Mouse (Mus musculus) liver, embryonic 14.5 days (tissue): Measurements from ENCODE around the gene Mettl8. TPM values are rescaled to one million over a fixed set of nuclear protein-coding genes. Genes with fewer than 3 reads are reported as not detected.

Source experiments
- ATAC-seq: fragments of 200-750 bp; cut with Nextera tagmentation; 2 replicates; pipeline ENCODE4 v1.8.0; 2017; ENCODE audit warnings: moderate number of reproducible peaks, mild to moderate bottlenecking, moderate library complexity; ENCODE audit not compliant: insufficient read depth
- DNase-seq, 3 experiments: peaks; one replicate each; pipeline ENCODE4 v3.0.0-alpha.2; 2012 to 2013; ENCODE audit warnings: low read depth in 3 of 3, low spot score in 3 of 3
- H3K27ac ChIP-seq: fragments of 300-500 bp; sonication (generic); 2 replicates; pipeline ENCODE4 v1.5.1; 2014; ENCODE audit warnings: moderate library complexity, mild to moderate bottlenecking, control low read depth, inconsistent platforms
- H3K27me3 ChIP-seq: fragments of 300-500 bp; sonication (generic); 2 replicates; pipeline ENCODE4 v1.6.1; 2014; ENCODE audit warnings: mild to moderate bottlenecking, low read length, moderate library complexity; ENCODE audit not compliant: control insufficient read depth, insufficient read depth
- H3K36me3 ChIP-seq: fragments of 300-500 bp; sonication (generic); replicated peaks from 2 replicates; pipeline ENCODE4 v1.6.1; 2014; ENCODE audit warnings: low read depth; ENCODE audit not compliant: control insufficient read depth, insufficient read depth
- H3K4me1 ChIP-seq, 2 experiments: fragments of 200-500 bp in 1 of 2; fragments of 300-500 bp in 1 of 2; sonication (generic) in 1 of 2; replicated peaks; 2 replicates each; pipeline ENCODE4 v1.6.1; 2012 to 2014; ENCODE audit warnings: antibody characterized with exemption in 1 of 2, inconsistent platforms in 1 of 2, low read length in 1 of 2; ENCODE audit not compliant: control insufficient read depth in 2 of 2, insufficient read depth in 2 of 2
- H3K4me2 ChIP-seq: fragments of 300-500 bp; sonication (generic); 2 replicates; pipeline ENCODE4 v1.6.1; 2014; ENCODE audit warnings: low read depth, mild to moderate bottlenecking, control low read depth, moderate library complexity
- H3K4me3 ChIP-seq, 2 experiments: fragments of 200-500 bp in 1 of 2; fragments of 300-500 bp in 1 of 2; sonication (generic) in 1 of 2; 2 replicates each; pipeline ENCODE4 v1.5.1; 2012 to 2014; ENCODE audit warnings: low read depth in 2 of 2, low read length in 2 of 2, mild to moderate bottlenecking in 2 of 2, control low read depth in 1 of 2, inconsistent platforms in 1 of 2, moderate library complexity in 1 of 2; ENCODE audit not compliant: insufficient read depth in 1 of 2
- H3K9ac ChIP-seq: fragments of 300-500 bp; sonication (generic); replicated peaks from 2 replicates; pipeline ENCODE4 v1.6.1; 2014; ENCODE audit warnings: mild to moderate bottlenecking, control low read depth, moderate library complexity
- H3K9me3 ChIP-seq: fragments of 300-500 bp; sonication (generic); 2 replicates; pipeline ENCODE4 v1.6.1; 2016; ENCODE audit warnings: low read length, mixed read lengths; ENCODE audit not compliant: control insufficient read depth
- CTCF ChIP-seq: IDR thresholded peaks from 2 replicates; pipeline ENCODE4 v1.5.1; 2016; ENCODE audit warnings: antibody characterized with exemption, low read depth, control low read depth
- EP300 ChIP-seq: IDR thresholded peaks from 2 replicates; pipeline ENCODE4 v1.6.1; 2016; ENCODE audit warnings: antibody characterized with exemption, low read depth
- WGBS: fragments of 180-500 bp; shearing (Covaris S2); extraction: QIAGEN DNeasy Blood & Tissue Kit; methylation state at CpG from one replicate; pipeline ENCODE4 v1.1.7; 2014; ENCODE audit not compliant: insufficient replicate concordance; 5-methylcytosine and 5-hydroxymethylcytosine counted together
- polyA plus RNA-seq, 2 experiments: library from polyadenylated mRNA; depleted of rRNA in 1 of 2; stranded (reverse) in 1 of 2; unstranded in 1 of 2; fragments of >200 nt; fragmentation: Nextera tagmentation in 1 of 2; extraction: Ambion mirVana in 1 of 2; gene quantifications; 2 replicates each; pipeline versions ENCODE4 v1.2.1 to v1.2.3; 2012 to 2014

The Mettl8 gene
- polyA plus RNA-seq, 2 experiments: 5.3 to 9.7 TPM

GRCm38 (mm10) chr2:71090660-71091445, 35.5 kb upstream of the Mettl8 start:
- Histone ChIP-seq H3K4me3 (no peak overlapping the region), H3K9me3 (no peaks in the 10 kb centered on the region), H3K9ac (no peak overlapping the region), H3K27ac (peak overlapping the region; percentile 64), H3K4me2 (peak overlapping the region; percentile 16; the same call in 1 of the 2 replicates), H3K4me1 (peaks cover 9 to 17% of the 10 kb centered on the region in 2 experiments), H3K36me3 (peaks cover 3% of the 10 kb centered on the region), H3K27me3 (no peaks in the 10 kb centered on the region)
- ATAC-seq: peak; percentile 96
- TF ChIP-seq CTCF (peak; percentile 51; the same call in 1 of the 2 replicates), EP300 (peak; percentile 83)
- peak; percentile 67 to 76 (median 72) for DNase-seq
- 57% methylated on average over 4 of the region's 4 CpGs for WGBS

GRCm38 (mm10) chr2:71089766-71090165, 34.4 kb upstream of the Mettl8 start:
- Histone ChIP-seq H3K27ac (no peak overlapping the region), H3K36me3 (peaks cover 3% of the 10 kb centered on the region), H3K4me3 (no peak overlapping the region), H3K4me1 (peaks cover 8 to 17% of the 10 kb centered on the region in 2 experiments), H3K4me2 (no peak overlapping the region), H3K9ac (no peak overlapping the region), H3K9me3 (no peaks in the 10 kb centered on the region), H3K27me3 (no peaks in the 10 kb centered on the region)
- no peak for ATAC-seq
- no peak for DNase-seq
- TF ChIP-seq CTCF: no peak
- TF ChIP-seq EP300: no peak
- 53% methylated on average over 3 of the region's 3 CpGs for WGBS

GRCm38 (mm10) chr2:71083454-71084193, 28.2 kb upstream of the Mettl8 start:
- Histone ChIP-seq H3K9me3 (no peaks in the 10 kb centered on the region), H3K4me2 (no peak overlapping the region), H3K9ac (no peak overlapping the region), H3K4me1 (peaks cover 0 to 5% of the 10 kb centered on the region in 2 experiments; a peak in 2 of 4 replicates), H3K4me3 (no peak overlapping the region), H3K27ac (no peak overlapping the region), H3K36me3 (no peaks in the 10 kb centered on the region; the same call in none of the 2 replicates), H3K27me3 (no peaks in the 10 kb centered on the region)
- WGBS: 72% methylated on average over 6 of the region's 6 CpGs
- no peak for TF ChIP-seq CTCF
- TF ChIP-seq EP300: no peak
- ATAC-seq (peak; percentile 65; the same call in 1 of the 2 replicates), DNase-seq (no peak)

- Histone ChIP-seq H3K27me3 (no peaks in the 10 kb centered on the region), H3K36me3 (no peaks in the 10 kb centered on the region; the same call in 1 of the 2 replicates), H3K9me3 (no peaks in the 10 kb centered on the region), H3K27ac (no peak overlapping the region), H3K9ac (no peak overlapping the region), H3K4me3 (no peak overlapping the region), H3K4me1 (peaks cover 0 to 5% of the 10 kb centered on the region in 2 experiments; a peak in 2 of 4 replicates), H3K4me2 (no peak overlapping the region)
- ATAC-seq (no peak), DNase-seq (no peak)
- 79% methylated on average over 7 of the region's 7 CpGs for WGBS
- TF ChIP-seq EP300 (no peak), CTCF (no peak)
Measured at GRCm38 (mm10) chr2:71082416-71082815, 27.0 kb upstream of the Mettl8 start.

GRCm38 (mm10) chr2:71073828-71074227, 18.4 kb upstream of the Mettl8 start:
- Histone ChIP-seq H3K36me3 (no peaks in the 10 kb centered on the region; the same call in 1 of the 2 replicates), H3K4me2 (peak overlapping the region; percentile 6; the same call in 1 of the 2 replicates), H3K4me3 (no peak overlapping the region), H3K4me1 (peaks cover 11 to 13% of the 10 kb centered on the region in 2 experiments), H3K9me3 (no peaks in the 10 kb centered on the region), H3K27me3 (no peaks in the 10 kb centered on the region), H3K9ac (no peak overlapping the region), H3K27ac (no peak overlapping the region; the same call in 1 of the 2 replicates)
- ATAC-seq (peak; percentile 93), DNase-seq (peak in 2 of 3 experiments; percentile 55 to 60)
- 19% methylated on average over 3 of the region's 3 CpGs for whole genome bisulfite sequencing
- TF ChIP-seq CTCF (no peak), EP300 (peak; percentile 76)
